Mouse (Mus musculus) testis, adult 2 months (tissue): ENCODE results near the gene Pcgf1. TPM values are rescaled to one million over a fixed set of nuclear protein-coding genes. Genes with fewer than 3 reads are reported as not detected.

Experiments used
- H3K27ac ChIP-seq: fragments of 200-500 bp; 2 replicates; pipeline ENCODE4 v1.5.1; 2012; ENCODE audit warnings: low read depth, low read length; ENCODE audit not compliant: control insufficient read depth, insufficient read depth
- H3K27me3 ChIP-seq: fragments of 200-500 bp; 2 replicates; pipeline ENCODE4 v1.6.1; 2012; ENCODE audit warnings: mild to moderate bottlenecking, low read length, moderate library complexity; ENCODE audit not compliant: control insufficient read depth, insufficient read depth
- H3K36me3 ChIP-seq: fragments of 200-500 bp; 2 replicates; pipeline ENCODE4 v1.6.1; 2012; ENCODE audit warnings: mild to moderate bottlenecking, low read length; ENCODE audit not compliant: control insufficient read depth, insufficient read depth
- H3K4me1 ChIP-seq: fragments of 200-500 bp; 2 replicates; pipeline ENCODE4 v1.6.1; 2012; ENCODE audit warnings: low read length; ENCODE audit not compliant: control insufficient read depth, insufficient read depth
- H3K4me3 ChIP-seq: fragments of 200-500 bp; 2 replicates; pipeline ENCODE4 v1.5.1; 2012; ENCODE audit warnings: low read depth, mild to moderate bottlenecking, low read length, moderate library complexity, mixed read lengths; ENCODE audit not compliant: control insufficient read depth
- CTCF ChIP-seq: fragments of 200-500 bp; IDR thresholded peaks from 2 replicates; pipeline ENCODE4 v1.5.1; 2012; ENCODE audit warnings: low read depth, mild to moderate bottlenecking, inconsistent platforms, low read length, moderate library complexity; ENCODE audit not compliant: control insufficient read depth, insufficient read depth, insufficient replicate concordance
- POLR2A ChIP-seq: fragments of 200-500 bp; IDR thresholded peaks from 2 replicates; pipeline ENCODE4 v1.6.1; 2012; ENCODE audit warnings: low read depth, mild to moderate bottlenecking, inconsistent platforms, low read length, moderate library complexity; ENCODE audit not compliant: control insufficient read depth
- polyA plus RNA-seq: library from polyadenylated mRNA; depleted of rRNA; stranded (reverse); fragments of >200 nt; gene quantifications from 2 replicates; pipeline ENCODE4 v1.2.3, GENCODE M21; 2012

Pcgf1 gene
- polyA plus RNA-seq, 1 experiment, result 41.6 TPM

DNA sequence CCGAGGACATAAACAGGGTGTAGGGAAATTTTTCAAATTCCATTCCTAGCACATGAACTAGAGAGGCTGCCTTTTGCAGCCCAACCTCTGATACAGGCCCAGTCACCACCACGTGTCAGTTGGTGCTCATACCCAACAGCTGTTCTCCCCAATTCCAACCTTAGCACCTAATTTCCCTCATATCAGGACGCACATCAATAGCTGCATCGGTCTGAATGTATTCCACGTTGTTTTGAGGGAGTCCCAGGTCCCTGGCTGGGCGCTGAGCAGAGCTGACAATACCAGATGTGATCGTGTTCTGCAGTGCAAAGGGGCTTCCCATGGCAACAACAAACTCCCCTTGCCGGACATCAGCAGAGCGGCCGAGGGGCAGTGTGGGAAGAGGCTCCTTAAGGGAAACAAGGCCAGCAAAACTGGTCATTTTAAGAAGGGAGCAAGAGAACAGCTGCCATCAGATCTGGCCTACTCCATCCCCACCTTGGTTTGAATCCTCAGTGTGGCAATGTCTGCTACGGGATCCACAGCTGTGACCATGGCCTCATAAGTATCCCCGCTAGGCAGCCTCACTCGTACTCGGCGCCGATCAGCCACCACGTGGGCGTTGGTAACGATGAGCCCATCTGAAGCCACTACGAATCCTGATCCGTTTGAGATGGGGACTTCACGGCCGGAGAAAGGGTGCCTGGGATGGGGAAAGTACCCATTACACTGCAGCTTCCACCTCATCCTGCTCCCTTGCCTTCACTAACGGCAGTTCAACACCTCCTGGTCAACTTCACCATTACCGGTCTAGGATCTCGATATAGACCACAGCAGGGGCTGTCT, 24.3 kb upstream of the Pcgf1 start:
- Histone ChIP-seq H3K4me1 (peaks cover 12% of the 10 kb centered on the region), H3K27ac (peak overlapping the region; percentile 86), H3K4me3 (peak overlapping the region; percentile 87), H3K36me3 (no peaks in the 10 kb centered on the region), H3K27me3 (no peaks in the 10 kb centered on the region)
- TF ChIP-seq POLR2A (0 out of 2 replicates have a peak, but pooled peaks have one; percentile 15), CTCF (no peak)

DNA sequence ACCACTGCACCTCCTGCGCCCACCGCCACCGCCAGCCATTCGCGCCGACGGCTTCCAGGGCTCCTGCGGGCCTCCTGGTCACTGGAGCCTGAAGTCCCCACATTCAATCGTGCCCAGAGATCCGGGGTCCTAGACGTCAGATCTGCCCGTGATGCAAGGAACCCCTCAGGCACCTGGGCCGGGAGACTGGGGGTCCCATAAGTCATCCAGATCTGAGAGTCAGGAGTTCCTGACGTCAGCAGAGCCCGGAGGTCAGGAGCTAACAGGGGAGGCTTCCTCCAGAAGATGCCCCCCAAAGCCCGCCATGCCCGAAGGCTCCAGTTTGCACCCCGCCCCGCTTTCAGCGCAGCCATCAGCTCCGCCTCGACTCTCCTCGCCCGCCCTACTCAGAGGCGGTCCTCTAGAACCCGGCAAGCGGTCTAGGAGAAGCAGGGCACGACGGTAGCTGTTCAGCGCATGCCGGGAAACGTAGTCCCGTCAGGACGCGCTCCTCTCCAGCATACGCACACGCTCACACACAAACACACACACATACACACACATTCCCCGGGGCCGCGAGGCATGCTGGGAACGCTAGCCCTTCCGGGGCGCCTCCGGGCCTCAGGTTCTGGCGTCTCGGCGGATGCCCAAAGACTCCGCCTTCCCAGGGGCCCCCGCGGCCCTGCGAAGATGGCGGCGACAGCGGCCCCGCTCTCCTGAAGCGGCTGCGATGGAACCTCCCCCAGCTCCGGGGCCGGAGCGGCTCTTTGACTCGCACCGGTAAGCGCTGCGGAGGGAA, 23.4 kb upstream of the Pcgf1 start, which contains the start of gene Aup1:
TSS of gene Aup1 (plus strand) at position 448 of the 778 bp plus-strand sequence.
- TF ChIP-seq POLR2A (peak; percentile 69), CTCF (no peak)
- Histone ChIP-seq H3K4me1 (peaks cover 12% of the 10 kb centered on the region), H3K27me3 (no peaks in the 10 kb centered on the region), H3K27ac (peak within 1 kb of the TSS; percentile 86), H3K36me3 (no peaks in the 10 kb centered on the region), H3K4me3 (peak within 1 kb of the TSS; percentile 87)

GRCm38 (mm10) chr6:83054871-83055431, 22.7 kb upstream of the Pcgf1 start, which contains the start of gene Htra2:
Gene Htra2, minus strand, starts transcription at chr6:83055273.
- TF ChIP-seq POLR2A (no peak), CTCF (no peak)
- Histone ChIP-seq H3K27ac (peak within 1 kb of the TSS; percentile 86), H3K4me3 (peak within 1 kb of the TSS; percentile 87), H3K27me3 (no peaks in the 10 kb centered on the region), H3K36me3 (no peaks in the 10 kb centered on the region), H3K4me1 (peaks cover 12% of the 10 kb centered on the region)

- Histone ChIP-seq H3K27me3 (no peaks in the 10 kb centered on the region), H3K4me1 (peaks cover 12% of the 10 kb centered on the region), H3K36me3 (no peaks in the 10 kb centered on the region), H3K27ac (no peak within 1 kb of the TSS), H3K4me3 (no peak within 1 kb of the TSS)
- TF ChIP-seq CTCF (no peak), POLR2A (no peak)
Measured at GRCm38 (mm10) chr6:83057790-83058189, 19.9 kb upstream of the Pcgf1 start, which contains the start of gene Dqx1. Gene Dqx1, plus strand, starts transcription at chr6:83057844.

DNA sequence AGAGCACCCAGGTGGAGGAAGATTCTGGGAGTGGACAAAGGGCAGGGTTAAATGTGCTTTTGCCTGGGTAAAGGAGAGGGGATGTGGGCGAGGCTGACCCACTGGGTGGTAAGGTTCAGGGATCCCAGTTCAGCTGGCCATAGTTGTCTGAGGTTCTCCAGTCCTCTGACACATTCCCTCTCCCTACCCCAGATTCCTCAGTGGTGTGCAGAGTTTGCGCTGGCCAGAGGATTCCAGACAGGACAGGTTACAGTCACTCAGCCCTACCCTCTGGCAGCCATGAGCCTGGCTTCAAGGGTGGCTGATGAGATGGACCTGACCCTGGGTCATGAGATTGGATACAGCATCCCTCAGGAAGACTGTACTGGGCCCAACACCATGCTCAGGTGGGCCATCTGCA, 18.9 kb upstream of the Pcgf1 start:
- H3K4me3 ChIP-seq, result no peak overlapping the region
- no peak overlapping the region for H3K27ac ChIP-seq
- H3K27me3 ChIP-seq, result no peaks in the 10 kb centered on the region
- H3K4me1 ChIP-seq, result peaks cover 5% of the 10 kb centered on the region
- no peaks in the 10 kb centered on the region for H3K36me3 ChIP-seq
- no peak for TF ChIP-seq CTCF
- no peak for TF ChIP-seq POLR2A

DNA sequence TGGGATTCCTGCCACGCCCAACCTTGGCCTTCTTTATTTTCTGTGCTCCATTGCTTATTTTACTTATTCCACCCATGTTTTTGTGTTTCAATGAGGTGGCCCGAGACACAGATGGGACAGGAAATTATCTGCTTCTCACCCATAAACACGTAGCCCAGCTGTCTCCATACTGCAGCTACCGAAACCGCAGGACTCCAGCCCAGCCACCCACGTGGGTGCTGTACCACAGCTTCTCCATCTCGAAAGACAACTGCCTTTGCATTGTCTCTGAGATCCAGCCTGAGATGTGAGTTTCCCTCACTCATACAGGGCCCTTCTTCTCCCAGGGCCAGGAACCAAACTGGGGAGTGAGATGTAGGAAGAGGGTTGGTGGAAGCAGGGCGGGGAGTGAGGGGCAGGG, 11.7 kb upstream of the Pcgf1 start:
- Histone ChIP-seq H3K27ac (no peak overlapping the region), H3K4me3 (no peak overlapping the region), H3K27me3 (peaks cover 2% of the 10 kb centered on the region; the same call in 1 of the 2 replicates), H3K4me1 (peaks cover 9% of the 10 kb centered on the region), H3K36me3 (no peaks in the 10 kb centered on the region)
- TF ChIP-seq CTCF, result no peak
- TF ChIP-seq POLR2A, result no peak

- peaks cover 3% of the 10 kb centered on the region; the same call in 1 of the 2 replicates for H3K27me3 ChIP-seq
- peaks cover 11% of the 10 kb centered on the region for H3K4me1 ChIP-seq
- H3K4me3 ChIP-seq, result no peak overlapping the region
- H3K27ac ChIP-seq, result no peak overlapping the region
- H3K36me3 ChIP-seq, result no peaks in the 10 kb centered on the region
- no peak for TF ChIP-seq CTCF
- TF ChIP-seq POLR2A, result no peak
Measured at GRCm38 (mm10) chr6:83066441-83066840, 11.2 kb upstream of the Pcgf1 start.
